Mouse (Mus musculus) ovary, adult 2 months (tissue): ENCODE measurements around the gene Arl6ip5. TPM values are rescaled to one million over a fixed set of nuclear protein-coding genes. Genes with fewer than 3 reads are reported as not detected.

Source experiments
- polyA plus RNA-seq: library from polyadenylated mRNA; depleted of rRNA; stranded (reverse); fragments of >200 nt; gene quantifications from 2 replicates; pipeline ENCODE4 v1.2.3, GENCODE M21; 2012; rRNA removed

Arl6ip5 gene
- polyA plus RNA-seq = 45.2 and 54.0 TPM in 2 replicates

DNA sequence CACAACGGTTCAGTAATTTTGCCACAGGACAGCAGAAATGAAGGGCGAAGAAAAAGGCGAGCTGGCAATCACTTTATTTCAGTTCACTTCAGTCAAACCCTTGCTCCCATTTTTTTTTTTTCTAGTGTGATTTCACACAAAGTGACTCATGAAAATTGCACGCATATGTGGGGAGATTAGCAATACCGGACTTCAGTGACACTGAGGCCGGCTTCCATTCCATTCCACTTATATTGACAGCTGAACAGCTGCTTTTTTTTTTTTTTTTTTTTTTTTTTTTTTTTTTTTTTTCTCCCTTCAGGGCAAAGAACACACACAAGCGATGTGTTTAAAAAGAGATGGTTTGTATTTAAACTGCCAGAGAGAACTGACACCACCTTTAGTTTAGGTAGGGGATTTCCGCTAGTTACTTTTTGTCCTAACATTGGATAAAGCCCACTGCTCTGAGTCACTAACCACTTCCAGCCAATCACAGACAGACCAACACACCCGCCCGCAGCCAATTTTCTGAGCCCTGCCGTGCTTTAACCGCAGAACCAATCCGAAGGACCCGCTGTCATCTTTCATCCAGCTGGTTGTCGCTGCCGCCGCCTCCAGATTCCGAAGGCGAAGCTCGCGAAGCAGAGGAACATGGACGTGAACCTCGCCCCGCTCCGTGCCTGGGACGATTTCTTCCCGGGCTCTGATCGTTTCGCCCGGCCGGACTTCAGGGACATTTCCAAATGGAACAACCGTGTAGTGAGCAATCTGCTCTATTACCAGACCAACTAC lies at the start of gene Arl6ip5:
TSS of gene Arl6ip5 (plus strand) at position 499 of the 771 bp plus-strand sequence.

DNA sequence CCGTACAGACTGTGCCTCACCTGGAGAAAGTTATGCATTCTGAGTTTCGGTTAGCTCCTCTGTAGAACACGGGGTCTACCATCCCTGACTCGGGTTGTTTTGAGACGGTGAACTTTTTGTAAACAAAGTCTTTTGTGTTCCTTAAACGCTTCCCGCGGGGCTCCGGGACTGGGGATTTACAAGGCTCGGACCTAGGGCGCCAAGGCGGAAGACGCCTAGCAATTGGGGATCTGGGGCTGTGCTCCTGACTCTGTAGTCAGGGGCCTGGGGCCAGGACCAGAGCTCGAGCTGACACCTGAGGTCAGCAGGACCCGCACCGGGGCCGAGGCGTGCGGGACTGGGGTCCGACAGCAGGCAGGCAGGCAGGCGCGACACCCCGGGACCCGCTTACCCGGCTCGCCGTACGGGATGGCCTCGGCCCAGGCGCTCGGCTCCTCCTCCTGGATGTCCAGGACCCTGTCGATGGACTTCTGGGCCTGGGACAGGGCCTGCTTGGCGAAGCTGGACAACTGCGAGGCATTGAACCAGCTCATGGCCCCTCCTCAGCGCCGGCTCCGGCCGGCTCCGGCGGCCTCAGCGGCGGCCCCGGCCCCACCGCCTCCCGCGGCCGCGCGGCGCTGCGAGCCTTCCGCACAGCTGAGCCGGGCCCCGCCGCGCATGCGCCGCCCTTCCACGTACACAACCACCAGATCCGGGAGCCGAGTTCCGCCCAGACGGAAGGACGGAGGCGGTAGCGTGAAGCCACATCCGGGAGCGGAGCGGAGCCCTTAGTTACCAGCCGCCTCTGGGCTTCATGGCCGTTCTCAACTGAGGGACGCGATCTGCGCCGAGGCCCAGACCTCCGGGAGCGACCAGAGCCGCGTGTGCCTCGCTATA lies 31.8 kb upstream of the Arl6ip5 start, which contains the start of gene Tmf1:
TSS of gene Tmf1 (minus strand) at position 632 of the 876 bp plus-strand sequence.

DNA sequence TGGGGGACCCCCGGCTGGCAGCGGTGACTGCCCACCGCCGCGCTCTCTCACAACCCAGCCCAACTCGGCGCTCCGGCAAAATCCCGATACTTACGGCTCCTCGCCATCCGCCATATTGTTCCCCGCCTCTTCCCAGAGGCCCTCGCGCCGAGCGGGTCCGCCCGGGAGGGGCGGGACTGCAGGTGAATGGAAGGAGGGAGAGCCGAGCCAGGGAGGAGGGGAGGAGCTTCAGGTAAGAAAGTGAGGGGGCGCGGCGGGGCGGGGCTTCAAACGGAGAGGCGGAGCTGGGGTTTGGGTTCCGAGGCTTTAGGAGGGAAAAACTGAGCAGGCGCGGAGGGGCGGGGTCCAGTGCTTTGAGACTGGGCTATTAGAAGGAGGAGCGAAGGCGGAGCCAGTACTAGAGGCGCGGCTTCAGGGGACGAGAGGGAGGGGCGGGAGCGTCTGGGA lies 5.0 kb upstream of the Arl6ip5 start, which contains the start of gene Uba3:
TSS of gene Uba3 (minus strand) at position 209 of the 447 bp plus-strand sequence.

DNA sequence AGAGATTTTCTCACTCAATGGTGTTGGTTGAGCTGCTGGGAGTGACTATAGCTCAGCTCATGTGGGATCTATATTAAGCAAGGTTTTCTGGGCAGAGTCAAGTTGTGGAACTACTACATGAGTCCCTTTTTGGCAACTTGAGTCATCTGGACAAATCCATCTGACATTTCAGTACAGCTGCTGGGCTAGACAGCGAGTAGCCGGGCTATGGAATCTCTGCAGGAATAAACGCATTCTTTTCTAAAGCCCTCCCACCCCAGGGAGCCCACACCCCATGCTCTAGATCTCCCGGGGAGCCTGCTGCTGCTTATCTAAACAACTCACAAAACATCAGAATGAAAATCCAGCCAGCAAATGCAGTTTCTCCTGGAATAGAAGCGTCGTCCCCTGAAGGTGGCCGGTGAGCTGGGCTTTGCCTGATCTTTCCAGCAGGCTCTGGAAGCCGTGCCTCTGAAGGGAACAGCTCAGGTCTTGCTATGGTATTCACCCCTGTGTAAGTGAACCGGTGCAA lies 42.3 kb downstream of the Arl6ip5 start, which contains the start of gene Lmod3:
TSS of gene Lmod3 (minus strand) at position 49 of the 511 bp plus-strand sequence.

Other genes starting within 250 kb of the Arl6ip5 start
- gene Fam19a4, start 150.3 kb upstream of the Arl6ip5 start, polyA plus RNA-seq = 0.41 and 0.44 TPM in 2 replicates
- 12.3 and 14.3 TPM in 2 replicates for gene Eogt, start 61.5 kb upstream of the Arl6ip5 start, polyA plus RNA-seq
- 2.1 and 3.2 TPM in 2 replicates for gene Tmf1, start 31.6 kb upstream of the Arl6ip5 start, polyA plus RNA-seq
- gene Uba3, start 5.0 kb upstream of the Arl6ip5 start, polyA plus RNA-seq = 6.1 and 7.8 TPM in 2 replicates
- gene Lmod3, start 42.1 kb downstream of the Arl6ip5 start, polyA plus RNA-seq = 0.09 TPM in 1 of 2 replicates, not detected in the other